Mouse (Mus musculus): Measurements from ENCODE around the gene Tnks1bp1.
A peak's percentile ranks its signal among the peaks of the same experiment; 100 is the strongest.

Tnks1bp1 gene

DNA sequence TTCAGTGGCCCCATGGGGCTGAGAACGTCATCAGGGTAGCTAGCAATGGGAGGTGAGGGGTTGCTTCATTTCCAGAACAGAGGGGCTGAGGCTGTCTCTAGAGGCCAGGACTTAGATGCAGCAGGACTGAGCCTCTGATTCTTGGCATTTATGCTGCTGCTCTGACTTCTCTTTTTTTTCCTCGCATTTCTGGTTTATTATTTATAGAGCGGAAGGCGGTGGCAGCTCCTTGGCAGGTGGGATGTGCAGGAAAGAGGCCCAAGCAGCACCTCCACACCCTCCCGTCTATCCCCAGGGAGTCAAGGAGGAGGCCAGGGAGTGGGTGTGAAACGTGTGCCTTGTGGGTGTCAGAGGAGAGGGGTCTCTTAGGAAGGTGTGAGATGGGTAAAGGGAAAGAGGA lies 16.8 kb upstream of the Tnks1bp1 start:
- H3K36me3 ChIP-seq (ENCODE audit: insufficient read depth, low read length) = no peaks in the 10 kb centered on the region
- TF ChIP-seq NANOG (IDR thresholded peaks at IDR 0.05; ENCODE audit: borderline replicate concordance, low read length) = no peak
- H3K4me3 ChIP-seq (replicated peaks; ENCODE audit: low read length) = no peak overlapping the region
- H3K27me3 ChIP-seq (ENCODE audit: insufficient read depth, low read length) = peaks cover 8% of the 10 kb centered on the region
- no peaks in the 10 kb centered on the region for H3K9me3 ChIP-seq (ENCODE audit: low read length)
- peaks cover 6% of the 10 kb centered on the region; the same call in 1 of the 2 replicates for H3K4me1 ChIP-seq (replicated peaks; ENCODE audit: low read depth, low read length)

DNA sequence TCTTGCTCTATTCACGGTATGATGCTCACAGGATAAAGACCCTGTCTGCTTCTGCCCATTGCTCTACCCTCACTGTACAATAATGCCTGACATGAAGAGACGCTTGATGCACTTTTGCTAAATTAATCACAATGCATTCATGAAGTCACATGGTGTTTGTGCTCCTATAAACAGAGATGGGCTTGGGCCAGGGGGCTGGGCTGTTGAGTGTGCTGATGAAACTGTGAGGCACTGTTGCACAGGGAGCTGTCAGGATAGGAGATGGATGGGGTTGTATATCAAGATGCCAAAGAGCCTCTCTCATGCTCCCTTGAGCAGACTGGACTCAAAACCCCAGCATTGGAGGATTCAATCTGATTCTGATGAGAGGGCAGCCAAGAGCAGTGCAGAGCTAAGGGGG lies 14.7 kb upstream of the Tnks1bp1 start:
- TF ChIP-seq CTCF (conservative IDR thresholded peaks at IDR 0.05; ENCODE audit: low read length) = no peak
- TF ChIP-seq NANOG (IDR thresholded peaks at IDR 0.05; ENCODE audit: borderline replicate concordance, low read length) = no peak
- TF ChIP-seq POU5F1 (IDR thresholded peaks at IDR 0.05; ENCODE audit: borderline replicate concordance, low read length) = no peak
- Histone ChIP-seq H3K4me1 (replicated peaks; ENCODE audit: low read depth, low read length) (peaks cover 13% of the 10 kb centered on the region), H3K4me3 (replicated peaks; ENCODE audit: low read length) (no peak overlapping the region), H3K9me3 (ENCODE audit: low read length) (no peaks in the 10 kb centered on the region), H3K27me3 (ENCODE audit: insufficient read depth, low read length) (peaks cover 6% of the 10 kb centered on the region), H3K36me3 (ENCODE audit: insufficient read depth, low read length) (no peaks in the 10 kb centered on the region)

- Histone ChIP-seq H3K36me3 (ENCODE audit: insufficient read depth, low read length) (peaks cover 5% of the 10 kb centered on the region), H3K9me3 (ENCODE audit: low read length) (no peaks in the 10 kb centered on the region), H3K4me1 (replicated peaks; ENCODE audit: low read depth, low read length) (peaks cover 22% of the 10 kb centered on the region), H3K4me3 (replicated peaks; ENCODE audit: low read length) (no peak overlapping the region), H3K27me3 (ENCODE audit: insufficient read depth, low read length) (peaks cover 6% of the 10 kb centered on the region)
- TF ChIP-seq NANOG (IDR thresholded peaks at IDR 0.05; ENCODE audit: borderline replicate concordance, low read length) = no peak
- no peak for TF ChIP-seq POU5F1 (IDR thresholded peaks at IDR 0.05; ENCODE audit: borderline replicate concordance, low read length)
- TF ChIP-seq CTCF (conservative IDR thresholded peaks at IDR 0.05; ENCODE audit: low read length) = no peak
These were observed 13.7 kb upstream of the Tnks1bp1 start for GRCm38 (mm10) chr2:85034169-85034568.

DNA sequence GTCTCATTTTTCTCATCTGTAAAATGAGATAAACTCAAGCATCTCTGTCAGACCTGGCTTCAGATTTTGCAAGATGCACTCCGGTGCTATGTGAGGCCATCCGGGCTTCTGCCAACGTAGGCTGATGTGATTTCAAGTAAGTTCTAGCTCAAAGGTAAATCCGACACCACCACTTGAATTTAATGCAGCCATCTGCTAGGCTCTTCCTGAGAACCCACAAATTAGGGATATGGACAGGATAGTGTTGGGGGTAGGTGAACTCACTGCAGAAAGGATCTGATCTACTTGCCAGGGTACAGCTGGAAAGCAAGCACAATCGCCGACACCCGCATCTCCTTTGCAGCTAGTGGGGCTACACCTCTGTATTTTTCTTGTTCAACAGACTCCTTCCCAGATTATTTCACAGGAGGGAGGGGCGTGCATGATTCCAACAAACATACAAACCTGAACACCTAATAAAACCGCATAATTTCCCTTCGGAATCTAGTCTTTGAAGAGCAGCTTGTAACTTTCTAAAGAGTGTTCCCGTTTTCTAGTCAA lies 11.2 kb upstream of the Tnks1bp1 start:
- Histone ChIP-seq H3K27me3 (ENCODE audit: insufficient read depth, low read length) (no peaks in the 10 kb centered on the region; the same call in 1 of the 2 replicates), H3K9me3 (ENCODE audit: low read length) (no peaks in the 10 kb centered on the region), H3K4me1 (replicated peaks; ENCODE audit: low read depth, low read length) (peaks cover 46% of the 10 kb centered on the region)

DNA sequence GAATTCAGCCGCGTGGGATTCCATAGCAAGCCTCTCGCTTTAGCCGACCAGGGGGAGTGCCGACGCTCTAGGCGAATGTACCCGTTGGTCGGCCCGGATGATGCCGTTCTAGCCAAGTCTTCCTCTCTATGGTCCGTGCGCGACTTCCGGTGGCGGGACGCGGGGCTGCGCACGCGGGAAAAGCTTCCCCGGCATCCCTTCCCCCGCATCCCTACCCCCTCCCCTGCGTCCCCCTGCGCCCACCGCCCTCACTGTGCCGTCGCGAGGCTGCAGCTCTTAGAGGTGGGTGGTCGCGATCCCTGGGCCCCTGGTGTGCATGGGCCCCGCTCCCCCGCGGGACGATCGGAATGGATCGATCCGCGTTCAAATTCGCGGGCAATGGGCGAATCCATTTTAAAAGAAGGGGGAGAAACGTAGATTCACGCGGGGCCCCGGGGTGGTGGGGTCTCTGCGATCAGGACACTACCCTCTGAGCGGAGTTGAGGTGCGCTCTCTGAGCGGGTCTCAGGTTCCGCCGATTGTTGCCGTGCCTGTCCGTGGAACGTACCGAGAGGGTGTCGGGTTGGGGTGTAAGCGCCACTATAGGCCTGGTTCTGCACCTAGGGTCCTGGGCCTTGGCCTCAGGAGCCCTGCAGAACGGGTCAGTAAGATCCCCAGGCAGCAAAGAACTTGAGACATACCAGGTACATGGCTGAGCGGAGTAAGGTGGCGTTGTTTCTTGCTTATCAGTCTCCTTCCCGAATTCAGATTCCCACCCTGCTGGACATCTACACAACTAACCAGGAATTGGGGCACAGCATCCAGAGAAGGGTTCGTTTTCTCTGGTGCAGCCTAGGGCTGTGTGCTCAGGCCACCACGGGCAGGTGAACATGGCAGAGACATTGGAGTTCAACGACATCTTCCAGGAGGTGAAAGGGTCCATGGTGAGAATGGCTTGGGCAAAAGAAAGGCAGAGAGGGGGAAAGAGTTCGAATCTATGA lies 10.5 kb upstream of the Tnks1bp1 start, which contains the start of the genes Ssrp1 and P2rx3:
Gene Ssrp1, plus strand, starts transcription at position 188 of the 980 bp plus-strand sequence.
Gene P2rx3, minus strand, starts transcription at position 416 of the 980 bp plus-strand sequence.
- Histone ChIP-seq H3K9me3 (ENCODE audit: low read length) (no peaks in the 10 kb centered on the region), H3K4me1 (replicated peaks; ENCODE audit: low read depth, low read length) (peaks cover 53% of the 10 kb centered on the region), H3K27me3 (ENCODE audit: insufficient read depth, low read length) (no peaks in the 10 kb centered on the region; the same call in 1 of the 2 replicates), H3K36me3 (ENCODE audit: insufficient read depth, low read length) (peaks cover 37% of the 10 kb centered on the region), H3K4me3 (replicated peaks; ENCODE audit: low read length) (peak within 1 kb of the TSS; percentile 94)
- TF ChIP-seq POU5F1 (IDR thresholded peaks at IDR 0.05; ENCODE audit: borderline replicate concordance, low read length) (no peak), CTCF (conservative IDR thresholded peaks at IDR 0.05; ENCODE audit: low read length) (no peak), NANOG (IDR thresholded peaks at IDR 0.05; ENCODE audit: borderline replicate concordance, low read length) (no peak)

More for the DNA sequence above, 11.2 kb upstream of the Tnks1bp1 start:
- Histone ChIP-seq H3K4me3 (replicated peaks; ENCODE audit: low read length) (peak overlapping the region; percentile 94), H3K36me3 (ENCODE audit: insufficient read depth, low read length) (peaks cover 29% of the 10 kb centered on the region)
- TF ChIP-seq CTCF (conservative IDR thresholded peaks at IDR 0.05; ENCODE audit: low read length) = no peak

DNA sequence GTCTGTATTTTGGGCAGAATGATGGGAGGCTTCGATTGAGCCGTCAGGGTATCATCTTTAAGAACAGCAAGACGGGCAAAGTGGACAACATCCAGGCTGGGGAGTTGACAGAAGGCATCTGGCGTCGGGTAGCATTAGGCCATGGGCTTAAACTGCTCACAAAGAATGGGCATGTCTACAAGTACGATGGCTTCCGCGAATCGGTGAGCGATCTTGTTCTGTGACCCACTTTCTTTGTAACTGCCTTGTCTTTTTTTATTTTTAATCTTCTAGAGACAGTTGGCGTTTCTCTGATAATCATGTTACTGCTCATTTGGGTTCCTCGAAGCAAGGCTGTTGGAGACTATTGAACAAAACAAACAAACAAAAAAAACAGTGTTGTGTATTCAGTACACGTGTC lies 9.5 kb upstream of the Tnks1bp1 start:
- Histone ChIP-seq H3K4me3 (replicated peaks; ENCODE audit: low read length) (peak overlapping the region; percentile 94), H3K9me3 (ENCODE audit: low read length) (no peaks in the 10 kb centered on the region), H3K27me3 (ENCODE audit: insufficient read depth, low read length) (no peaks in the 10 kb centered on the region; the same call in 1 of the 2 replicates), H3K4me1 (replicated peaks; ENCODE audit: low read depth, low read length) (peaks cover 63% of the 10 kb centered on the region), H3K36me3 (ENCODE audit: insufficient read depth, low read length) (peaks cover 47% of the 10 kb centered on the region)
- no peak for TF ChIP-seq POU5F1 (IDR thresholded peaks at IDR 0.05; ENCODE audit: borderline replicate concordance, low read length)
- TF ChIP-seq NANOG (IDR thresholded peaks at IDR 0.05; ENCODE audit: borderline replicate concordance, low read length) = no peak
- TF ChIP-seq CTCF (conservative IDR thresholded peaks at IDR 0.05; ENCODE audit: low read length) = no peak

DNA sequence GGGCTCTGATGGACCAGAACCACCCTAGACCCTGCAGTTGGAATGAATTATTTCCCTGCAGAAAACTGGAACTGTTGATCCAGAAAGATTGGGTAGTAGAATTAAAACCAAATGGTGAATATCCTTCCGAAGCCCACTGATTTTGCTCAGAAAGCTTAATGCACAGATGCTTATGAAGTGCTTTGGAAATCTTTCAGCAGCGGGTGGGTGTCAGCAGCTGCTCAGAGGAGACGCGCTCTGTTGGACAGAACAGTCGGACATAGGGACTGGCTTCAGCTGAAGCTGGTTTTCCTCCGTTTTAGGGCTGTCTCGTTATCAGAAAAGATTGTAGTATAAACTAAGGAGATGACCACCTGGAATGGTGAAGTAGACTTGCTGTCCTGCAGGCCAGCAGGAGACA lies 4.2 kb upstream of the Tnks1bp1 start:
- Histone ChIP-seq H3K36me3 (ENCODE audit: insufficient read depth, low read length) (peaks cover 86% of the 10 kb centered on the region), H3K4me3 (replicated peaks; ENCODE audit: low read length) (no peak overlapping the region), H3K9me3 (ENCODE audit: low read length) (no peaks in the 10 kb centered on the region), H3K4me1 (replicated peaks; ENCODE audit: low read depth, low read length) (peaks cover 88% of the 10 kb centered on the region), H3K27me3 (ENCODE audit: insufficient read depth, low read length) (no peaks in the 10 kb centered on the region)
- TF ChIP-seq CTCF (conservative IDR thresholded peaks at IDR 0.05; ENCODE audit: low read length) = no peak
- no peak for TF ChIP-seq NANOG (IDR thresholded peaks at IDR 0.05; ENCODE audit: borderline replicate concordance, low read length)

DNA sequence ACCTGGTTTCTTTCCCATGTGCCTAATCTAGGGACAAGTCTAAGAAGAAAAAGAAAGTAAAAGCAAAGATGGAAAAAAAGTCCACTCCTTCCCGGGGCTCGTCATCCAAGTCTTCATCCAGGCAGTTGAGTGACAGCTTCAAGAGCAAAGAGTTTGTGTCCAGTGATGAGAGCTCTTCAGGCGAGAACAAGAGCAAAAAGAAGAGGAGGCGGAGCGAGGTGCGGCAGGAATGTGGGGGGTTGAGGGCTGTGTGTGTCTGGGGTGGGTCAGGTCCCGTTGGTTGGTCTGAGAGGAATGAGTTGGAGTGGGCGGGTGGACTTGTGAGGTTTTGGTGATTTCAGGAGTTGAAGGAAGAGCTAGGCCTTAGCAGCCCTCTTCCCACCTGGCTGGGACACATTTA lies 1.6 kb upstream of the Tnks1bp1 start:
- Histone ChIP-seq H3K36me3 (ENCODE audit: insufficient read depth, low read length) (peaks cover 62% of the 10 kb centered on the region), H3K4me3 (replicated peaks; ENCODE audit: low read length) (peak overlapping the region; percentile 82; the same call in 1 of the 2 replicates), H3K27me3 (ENCODE audit: insufficient read depth, low read length) (no peaks in the 10 kb centered on the region), H3K4me1 (replicated peaks; ENCODE audit: low read depth, low read length) (peaks cover 90% of the 10 kb centered on the region), H3K9me3 (ENCODE audit: low read length) (no peaks in the 10 kb centered on the region)
- TF ChIP-seq NANOG (IDR thresholded peaks at IDR 0.05; ENCODE audit: borderline replicate concordance, low read length) (no peak), CTCF (conservative IDR thresholded peaks at IDR 0.05; ENCODE audit: low read length) (no peak), POU5F1 (IDR thresholded peaks at IDR 0.05; ENCODE audit: borderline replicate concordance, low read length) (no peak)
